Mouse (Mus musculus) G1E (cell line): ENCODE data around the gene Pnck.

Experiments
- CTCF ChIP-seq: IDR thresholded peaks from 2 replicates; pipeline ENCODE4 v1.5.1; 2012; ENCODE audit warnings: low read depth, low read length, inconsistent platforms, mixed read lengths
- GATA1 ChIP-seq: IDR thresholded peaks from 2 replicates; pipeline ENCODE4 v1.6.1; 2012; ENCODE audit warnings: borderline replicate concordance, low read length, inconsistent platforms, mixed read lengths

- TF ChIP-seq GATA1 (no peak), CTCF (no peak)
Observed at GRCm38 (mm10) chrX:73673968-73674661, 14.2 kb upstream of the Pnck start.
